Mouse (Mus musculus): ENCODE results near the gene Atxn1.

DNA sequence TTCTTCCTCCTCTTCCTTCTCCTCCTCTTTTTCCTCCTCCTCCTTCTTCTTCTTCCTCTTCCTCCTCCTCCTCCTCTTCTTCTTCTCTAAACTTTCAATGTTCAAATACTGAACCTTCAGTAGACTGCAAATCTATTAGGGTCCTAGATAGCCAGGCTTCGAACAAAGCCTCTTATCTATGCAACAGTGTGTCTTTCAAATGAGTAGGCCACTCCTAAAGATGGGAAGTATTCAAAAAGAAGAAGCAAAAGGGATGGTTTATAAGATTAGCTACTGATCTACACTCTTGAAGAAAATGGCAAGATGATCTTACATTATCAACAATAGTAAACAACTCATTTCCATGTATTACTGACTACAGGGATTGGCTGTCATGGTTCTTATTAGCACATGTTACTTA, 326.5 kb downstream of the Atxn1 start:
- TF ChIP-seq CTCF (IDR thresholded peaks at IDR 0.05; ENCODE audit: low read depth, low read length) = no peak
- TF ChIP-seq POLR2A (IDR thresholded peaks at IDR 0.05; ENCODE audit: borderline replicate concordance, low read depth, low read length) = no peak
